Mouse (Mus musculus): ENCODE measurements around the gene Zmiz1.

- TF ChIP-seq MAX (IDR thresholded peaks at IDR 0.05; ENCODE audit: low read length) (no peak), MYC (IDR thresholded peaks at IDR 0.05; ENCODE audit: low read depth, low read length) (no peak), GABPA (IDR thresholded peaks at IDR 0.05; ENCODE audit: insufficient replicate concordance, low read depth, low read length) (no peak), ELF1 (IDR thresholded peaks at IDR 0.05; ENCODE audit: low read depth, low read length) (no peak), SMC3 (IDR thresholded peaks at IDR 0.05; ENCODE audit: low read depth, low read length) (no peak), ZKSCAN1 (IDR thresholded peaks at IDR 0.05; ENCODE audit: borderline replicate concordance, low read depth, low read length) (no peak), USF1 (IDR thresholded peaks at IDR 0.05; ENCODE audit: low read depth, low read length) (no peak), USF2 (conservative IDR thresholded peaks at IDR 0.05; ENCODE audit: low read depth, low read length) (no peak)
These were observed 2.1 kb downstream of the Zmiz1 start for GRCm38 (mm10) chr14:25460801-25461675.

Data from CH12.LX (cell line).